Mouse (Mus musculus): ENCODE data around the gene Grm8.

DNA sequence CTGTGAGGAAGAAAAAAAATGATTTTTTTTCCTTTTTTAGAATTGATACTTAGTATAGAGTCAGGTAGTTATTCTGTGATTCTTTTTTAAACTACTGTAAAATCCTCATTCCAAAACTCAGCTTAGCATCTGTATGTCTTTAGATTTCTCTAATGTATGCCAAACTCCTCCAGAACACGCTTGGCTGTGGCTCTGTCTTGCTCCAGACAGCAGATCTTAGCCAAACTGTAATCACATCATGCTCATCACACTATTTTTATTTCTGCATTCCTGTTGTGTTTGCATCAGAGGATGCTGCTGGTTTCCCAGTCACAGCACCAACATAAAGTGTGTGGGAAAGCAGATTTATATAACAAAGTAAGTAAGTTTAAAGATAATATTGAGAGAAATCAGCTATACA, 249.2 kb downstream of the Grm8 start:
- TF ChIP-seq CTCF (IDR thresholded peaks at IDR 0.05; ENCODE audit: low read depth, low read length) (no peak), GATA1 (IDR thresholded peaks at IDR 0.05; ENCODE audit: borderline replicate concordance, low read length) (no peak)
